Mouse (Mus musculus) frontal cortex, postnatal 25 days (tissue): ENCODE data around the gene Aig1.

ENCODE experiments used
- DNase-seq, 2 experiments: peaks; one replicate each; pipeline ENCODE4 v3.0.0; 2022; ENCODE audit warnings: low spot score in 2 of 2

The Aig1 gene

DNA sequence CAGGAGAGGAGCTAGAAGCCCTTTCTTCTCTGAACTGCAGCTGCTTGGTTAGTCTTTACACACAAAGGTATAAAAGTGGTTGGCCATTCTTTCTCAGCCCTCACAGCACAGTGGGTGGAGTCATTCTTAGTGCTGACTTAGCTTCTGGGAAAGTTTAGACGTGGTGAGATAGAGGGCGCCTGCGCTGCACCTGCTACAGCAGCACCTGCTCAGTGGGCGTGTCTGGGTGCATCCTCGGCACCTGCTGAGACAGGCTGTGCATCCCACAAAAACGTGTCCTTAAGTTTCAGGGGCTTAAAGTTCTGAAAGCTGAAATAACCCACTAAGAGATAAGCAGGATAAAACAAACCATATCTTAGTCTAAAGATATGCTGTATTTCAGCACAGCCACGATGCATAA lies 227.0 kb downstream of the Aig1 start:
- DNase-seq: no peak

GRCm38 (mm10) chr10:13631796-13632195 lies 237.0 kb downstream of the Aig1 start:
- DNase-seq: no peak

DNA sequence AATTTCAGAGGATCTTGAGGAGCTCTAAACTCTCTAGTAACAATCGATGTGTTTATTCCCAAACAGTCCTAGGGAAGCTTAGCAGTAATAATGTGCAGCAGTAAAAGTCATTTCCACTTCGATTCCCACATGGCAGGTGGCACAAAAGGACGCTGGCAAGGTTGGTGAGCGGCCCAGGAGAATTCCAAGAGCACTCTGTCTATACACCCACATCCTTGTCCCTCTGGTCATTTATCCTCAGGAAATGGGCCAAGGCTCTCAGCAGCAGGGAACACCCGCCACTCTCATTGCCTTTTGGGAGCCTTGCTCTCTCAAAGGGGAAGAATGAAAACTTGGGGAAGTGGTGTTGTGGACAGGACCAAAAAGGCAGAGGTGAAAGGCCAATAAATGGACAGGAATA lies 245.0 kb downstream of the Aig1 start:
- DNase-seq: no peak

DNA sequence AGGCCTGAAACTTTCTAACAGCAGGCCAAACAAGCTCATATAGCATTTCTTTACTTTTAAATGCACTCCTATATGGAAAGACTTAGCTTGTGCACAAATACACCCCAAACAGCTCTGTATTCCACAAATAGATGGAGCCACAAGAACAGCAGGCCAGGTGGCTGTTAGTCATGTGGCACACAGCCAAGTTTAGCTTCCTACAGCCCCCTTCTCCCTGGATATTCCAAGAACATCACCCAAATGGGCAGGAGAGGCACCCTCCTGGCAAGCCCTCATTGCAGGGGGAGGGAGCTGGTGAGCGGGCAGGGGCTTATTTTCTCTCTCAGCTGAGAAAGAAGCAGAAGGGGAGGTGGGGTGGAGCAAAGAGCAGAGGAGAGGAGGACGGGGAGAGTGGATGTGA lies 267.9 kb downstream of the Aig1 start:
- peak in 1 of 2 experiments; percentile 23 for DNase-seq

- no peak for DNase-seq
Measured at GRCm38 (mm10) chr10:13597491-13597890, 271.3 kb downstream of the Aig1 start.
